ENCODE assay signal across 8 mouse cellular contexts in genomic region chr9:62777461-62777860, GRCm38 (mm10). TPM values are rescaled to one million over a fixed set of nuclear protein-coding genes. Genes with fewer than 3 reads are reported as not detected.
DNase-seq lines count a peak whose midpoint lies in the region; ATAC-seq lines count a peak whose summit lies in the region.

No protein-coding gene starts in this region.

- no peak overlapping the region for H3K9ac ChIP-seq in forebrain, embryonic 13.5 days

- no peak overlapping the region for H3K4me2 ChIP-seq in forebrain, embryonic 13.5 days

- no peak overlapping the region for H3K27ac ChIP-seq in forebrain, embryonic 13.5 days

- H3K4me3 ChIP-seq in forebrain, embryonic 13.5 days, result no peak overlapping the region

- H3K9me3 ChIP-seq in forebrain, embryonic 13.5 days (replicated peaks), result no peaks in the 10 kb centered on the region

- H3K4me1 ChIP-seq in forebrain, embryonic 13.5 days, result peaks cover 9% of the 10 kb centered on the region

- intact Hi-C loops in left cerebral cortex, postnatal 14 days (cut with DNase I), result loop anchor here (2.0 to 10.0 kb wide), 4 partner anchors 33 to 480 kb away; no protein-coding TSS in a partner anchor

- H3K27me3 ChIP-seq in forebrain, embryonic 13.5 days, result no peaks in the 10 kb centered on the region

- ATAC-seq in frontal cortex, adult (ENCODE audit: low TSS enrichment), result peak; percentile 80
- peak; percentile 40; the same call in 1 of the 2 replicates for ATAC-seq in cerebellum, adult (ENCODE audit: insufficient number of reproducible peaks, low FRiP score, low TSS enrichment)
- ATAC-seq in forebrain, embryonic 13.5 days, result peak; percentile 55; the same call in 1 of the 2 replicates

- WGBS in forebrain, embryonic 13.5 days, result 7% methylated on average over 5 of the region's 5 CpGs

- DNase-seq in frontal cortex, postnatal 10 days (ENCODE audit: low spot score in 2 of 2), result no peak
- DNase-seq in induced T-regulatory cell, adult 2 months (ENCODE audit: low read depth), result peak; percentile 76
- DNase-seq in left cerebral cortex, postnatal 14 days (ENCODE audit: low spot score in 2 of 2), result peak; percentile 67 to 77
- DNase-seq in mesoderm, embryonic 11.5 days (ENCODE audit: low read depth, low spot score), result peak; percentile 81
- peak; percentile 41 to 72 for DNase-seq in spleen, postnatal 4 days (ENCODE audit: low spot score in 2 of 2)

- H3K36me3 ChIP-seq in forebrain, embryonic 13.5 days (ENCODE audit: poor library complexity, severe bottlenecking), result no peaks in the 10 kb centered on the region

RNA-seq across cellular contexts. Expression of gene Fem1b, which starts 34.3 kb away (rescaled TPM):
- polyA plus RNA-seq in forebrain, embryonic 13.5 days (2015; fragmentation: Nextera tagmentation; extraction: Ambion mirVana), result 36.6 and 40.8 TPM in 2 replicates
- total RNA-seq in left cerebral cortex, postnatal 14 days (2021), result 100 to 1,000 TPM; 112 TPM

Comparison
In these comparisons a context has a peak if more than half of its experiments do, and no peak if none do; other contexts are left out.
1. DNase-seq: peak in induced T-regulatory cell, adult 2 months (single experiment), left cerebral cortex, postnatal 14 days (2 of 2), mesoderm, embryonic 11.5 days (single experiment) and spleen, postnatal 4 days (2 of 2); none in frontal cortex, postnatal 10 days (0 of 2).
2. Peak in every context shown above with its lines, with median percentiles within 50 percentile points of each other: ATAC-seq.